In the genomic region with DNA sequence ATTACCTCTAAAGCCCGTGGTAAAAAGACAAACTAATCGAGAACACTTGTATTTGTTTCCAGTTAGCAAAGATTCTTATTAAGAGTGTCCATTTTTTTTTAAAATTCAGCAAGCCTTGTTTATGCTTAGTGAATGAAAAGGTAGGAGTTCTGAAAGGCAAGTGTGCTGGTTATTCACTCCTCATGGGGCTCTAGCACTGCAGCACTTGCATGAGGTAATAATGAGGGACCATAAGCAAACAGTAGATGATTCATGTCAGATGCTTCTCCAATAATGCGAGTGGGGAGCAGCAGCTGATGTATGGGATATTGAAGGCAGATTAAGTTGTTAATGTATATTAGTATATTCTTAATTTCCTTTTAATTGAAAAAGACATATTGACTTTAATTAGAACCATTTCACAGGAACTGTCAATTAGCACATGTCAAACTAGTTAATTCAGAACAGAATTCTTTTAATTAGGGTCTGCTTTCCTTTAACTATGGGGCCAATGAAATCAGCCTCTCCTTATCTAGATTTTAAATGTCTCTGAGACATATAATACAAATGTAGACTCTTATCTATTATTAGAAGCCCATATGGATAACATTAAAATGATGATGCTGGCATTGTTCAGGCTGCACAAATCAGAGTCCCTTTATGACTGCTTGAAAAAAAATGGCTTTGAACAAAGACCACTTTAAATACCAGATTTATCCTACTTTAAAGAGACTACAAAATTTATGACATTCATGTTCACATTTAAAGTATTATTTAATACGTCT, we compare ENCODE assay signal across 26 mouse cellular contexts.
DNase-seq lines count a peak whose midpoint lies in the region; ATAC-seq lines count a peak whose summit lies in the region.
"Had no signal": no experiment of that assay in that cellular context is flagged by ENCODE, and none has a peak within 500 bp of the region (broad histone marks: within the 10 kb centered on the region; RNA-seq: fewer than 3 reads in every experiment).

No protein-coding gene starts in this region.

- ATAC-seq in forebrain, embryonic 12.5 days (ENCODE audit: low FRiP score) = peak; percentile 77; the same call in 1 of the 2 replicates
- peak; percentile 75 for ATAC-seq in forebrain, embryonic 15.5 days (replicated peaks)
- ATAC-seq: CD4-positive, CD25-positive, alpha-beta regulatory T cell, adult 4 months; intestine, embryonic 16.5 days; lung, postnatal 0 days; midbrain, embryonic 13.5 days had no signal

- H3K4me2 ChIP-seq in forebrain, embryonic 12.5 days = no peak overlapping the region
- H3K4me2 ChIP-seq in forebrain, embryonic 15.5 days (replicated peaks) = no peak overlapping the region
- H3K4me2 ChIP-seq: heart, embryonic 15.5 days; hindbrain, embryonic 12.5 days; limb, embryonic 15.5 days; liver, embryonic 13.5 days; midbrain, embryonic 13.5 days had no signal

- H3K9me3 ChIP-seq in forebrain, embryonic 12.5 days = no peaks in the 10 kb centered on the region
- peaks cover 5% of the 10 kb centered on the region; the same call in 1 of the 2 replicates for H3K9me3 ChIP-seq in forebrain, embryonic 10.5 days
- no peaks in the 10 kb centered on the region for H3K9me3 ChIP-seq in forebrain, embryonic 15.5 days
- H3K9me3 ChIP-seq: heart, embryonic 15.5 days; hindbrain, embryonic 12.5 days; limb, embryonic 10.5 days; limb, embryonic 15.5 days; liver, embryonic 13.5 days; midbrain, embryonic 13.5 days had no signal

- no peak overlapping the region for H3K27ac ChIP-seq in forebrain, embryonic 12.5 days
- H3K27ac ChIP-seq in forebrain, embryonic 10.5 days = no peak overlapping the region
- H3K27ac ChIP-seq in forebrain, embryonic 15.5 days (replicated peaks) = 0 out of 2 replicates have a peak overlapping the region, but pooled peaks have one; percentile 19
- H3K27ac ChIP-seq: heart, embryonic 15.5 days; hindbrain, embryonic 12.5 days; layer of hippocampus, adult 2 months; limb, embryonic 10.5 days; limb, embryonic 15.5 days; liver, embryonic 13.5 days; midbrain, embryonic 13.5 days had no signal

- no peak overlapping the region for H3K4me3 ChIP-seq in forebrain, embryonic 12.5 days (replicated peaks)
- H3K4me3 ChIP-seq in forebrain, embryonic 10.5 days = no peak overlapping the region
- H3K4me3 ChIP-seq in forebrain, embryonic 15.5 days = no peak overlapping the region
- H3K4me3 ChIP-seq: heart, embryonic 15.5 days; hindbrain, embryonic 12.5 days; layer of hippocampus, adult 2 months; limb, embryonic 10.5 days; limb, embryonic 15.5 days; liver, embryonic 13.5 days; megakaryocyte, embryonic 14.5 days; midbrain, embryonic 13.5 days had no signal

- H3K9ac ChIP-seq in forebrain, embryonic 12.5 days = no peak overlapping the region
- H3K9ac ChIP-seq in forebrain, embryonic 15.5 days (replicated peaks) = no peak overlapping the region
- H3K9ac ChIP-seq: heart, embryonic 15.5 days; hindbrain, embryonic 12.5 days; limb, embryonic 15.5 days; liver, embryonic 13.5 days; midbrain, embryonic 13.5 days had no signal

- intact Hi-C loops in gastrocnemius, postnatal 36 days (cut with DNase I) = no loop called here

- WGBS in forebrain, embryonic 12.5 days = 57% methylated on average over 4 of the region's 4 CpGs
- 67% methylated on average over 4 of the region's 4 CpGs for WGBS in forebrain, embryonic 10.5 days
- 36% methylated on average over 4 of the region's 4 CpGs for WGBS in forebrain, embryonic 15.5 days

- H3K27me3 ChIP-seq in forebrain, embryonic 12.5 days = no peaks in the 10 kb centered on the region
- H3K27me3 ChIP-seq in forebrain, embryonic 10.5 days (ENCODE audit: poor library complexity, severe bottlenecking) = peaks cover 3% of the 10 kb centered on the region; the same call in 1 of the 2 replicates
- H3K27me3 ChIP-seq in forebrain, embryonic 15.5 days = no peaks in the 10 kb centered on the region
- H3K27me3 ChIP-seq: heart, embryonic 15.5 days; hindbrain, embryonic 12.5 days; limb, embryonic 15.5 days; liver, embryonic 13.5 days; megakaryocyte, embryonic 14.5 days; midbrain, embryonic 13.5 days had no signal

- DNase-seq in forebrain, embryonic 10.5 days (ENCODE audit: extremely low spot score, low spot score) = no peak
- peak; percentile 8 for DNase-seq in MN1 (ENCODE audit: low spot score)
- peak; percentile 19 for DNase-seq in embryo, embryonic 10.5 days (ENCODE audit: low spot score)
- DNase-seq in gastrocnemius, postnatal 36 days = no peak
- no peak for DNase-seq in spleen, postnatal 4 days (ENCODE audit: low spot score in 2 of 2)
- no peak for DNase-seq in frontal cortex, postnatal 14 days (ENCODE audit: low spot score in 2 of 2)
- DNase-seq: adrenal gland, postnatal 36 days; cerebellum, adult 2 months; cerebellum, postnatal 14 days; gastrocnemius, postnatal 10 days; kidney, postnatal 25 days; liver, embryonic 13.5 days; lung, adult 18-20 months; lung, postnatal 4 days had no signal

- no peaks in the 10 kb centered on the region for H3K4me1 ChIP-seq in forebrain, embryonic 12.5 days
- peaks cover 4% of the 10 kb centered on the region for H3K4me1 ChIP-seq in forebrain, embryonic 10.5 days
- H3K4me1 ChIP-seq in forebrain, embryonic 15.5 days = peaks cover 7% of the 10 kb centered on the region
- H3K4me1 ChIP-seq: heart, embryonic 15.5 days; hindbrain, embryonic 12.5 days; limb, embryonic 15.5 days; liver, embryonic 13.5 days; megakaryocyte, embryonic 14.5 days; midbrain, embryonic 13.5 days had no signal

- no peaks in the 10 kb centered on the region for H3K36me3 ChIP-seq in forebrain, embryonic 12.5 days (replicated peaks)
- H3K36me3 ChIP-seq in forebrain, embryonic 10.5 days (replicated peaks) = no peaks in the 10 kb centered on the region
- H3K36me3 ChIP-seq in forebrain, embryonic 15.5 days = no peaks in the 10 kb centered on the region
- H3K36me3 ChIP-seq: heart, embryonic 15.5 days; hindbrain, embryonic 12.5 days; limb, embryonic 10.5 days; limb, embryonic 15.5 days; liver, embryonic 13.5 days; midbrain, embryonic 13.5 days had no signal

Comparison
In these comparisons a context has a peak if more than half of its experiments do, and no peak if none do; other contexts are left out.
1. DNase-seq: peak in MN1 (single experiment) and embryo, embryonic 10.5 days (single experiment); none in forebrain, embryonic 10.5 days (single experiment), gastrocnemius, postnatal 36 days (0 of 2), spleen, postnatal 4 days (0 of 2) and frontal cortex, postnatal 14 days (0 of 2).